Mouse (Mus musculus) limb, embryonic 12.5 days (tissue): ENCODE results near the gene Wfdc6b. TPM values are rescaled to one million over a fixed set of nuclear protein-coding genes. Genes with fewer than 3 reads are reported as not detected.
"Not testable (repeated sequence)": the region's sequence is repeated elsewhere in the genome, so short reads cannot be mapped to it uniquely, and the experiment has no call there.

Experiments used
- ATAC-seq: fragments of 200-750 bp; cut with Nextera tagmentation; 2 replicates; pipeline ENCODE4 v1.8.0; 2017; ENCODE audit warnings: low read depth, moderate TSS enrichment; ENCODE audit not compliant: insufficient number of reproducible peaks, insufficient read depth, low FRiP score, low TSS enrichment
- H3K27ac ChIP-seq: fragments of 300-500 bp; sonication (generic); 2 replicates; pipeline ENCODE4 v1.5.1; 2016; ENCODE audit warnings: mild to moderate bottlenecking, moderate library complexity
- H3K27me3 ChIP-seq: fragments of 300-500 bp; sonication (generic); 2 replicates; pipeline ENCODE4 v1.6.1; 2016; ENCODE audit warnings: mild to moderate bottlenecking, moderate library complexity
- H3K36me3 ChIP-seq: fragments of 300-500 bp; sonication (generic); 2 replicates; pipeline ENCODE4 v1.6.1; 2016; ENCODE audit warnings: mild to moderate bottlenecking, moderate library complexity
- H3K4me1 ChIP-seq: fragments of 300-500 bp; sonication (generic); replicated peaks from 2 replicates; pipeline ENCODE4 v1.6.1; 2016
- H3K4me2 ChIP-seq: fragments of 300-500 bp; sonication (generic); 2 replicates; pipeline ENCODE4 v1.6.1; 2016; ENCODE audit warnings: mild to moderate bottlenecking, moderate library complexity
- H3K4me3 ChIP-seq: fragments of 300-500 bp; sonication (generic); replicated peaks from 2 replicates; pipeline ENCODE4 v1.5.1; 2016; ENCODE audit warnings: mild to moderate bottlenecking
- H3K9ac ChIP-seq: fragments of 300-500 bp; sonication (generic); replicated peaks from 2 replicates; pipeline ENCODE4 v1.6.1; 2016; ENCODE audit warnings: mild to moderate bottlenecking, moderate library complexity
- H3K9me3 ChIP-seq: fragments of 300-500 bp; sonication (generic); 2 replicates; pipeline ENCODE4 v1.6.1; 2016; ENCODE audit warnings: mild to moderate bottlenecking, moderate library complexity
- WGBS: fragments of 180-500 bp; shearing (Covaris S2); methylation state at CpG from one replicate; pipeline ENCODE4 v1.1.7; 2016; 5-methylcytosine and 5-hydroxymethylcytosine counted together
- polyA plus RNA-seq: library from polyadenylated mRNA; unstranded; fragments of >200 nt; fragmentation: Nextera tagmentation; extraction: Ambion mirVana; gene quantifications from 2 replicates; pipeline ENCODE4 v1.2.1, GENCODE M21; 2016

Gene Wfdc6b
- polyA plus RNA-seq = not detected in 2 replicates

GRCm38 (mm10) chr2:164613471-164613870 is at the start of gene Wfdc6b, which contains the start of gene Wfdc8:
Wfdc6b (plus strand) TSS chr2:164613522.
Wfdc8 (minus strand) TSS chr2:164613626.
- not testable (repeated sequence) for ATAC-seq, H3K9ac ChIP-seq, H3K4me2 ChIP-seq, H3K4me3 ChIP-seq, H3K9me3 ChIP-seq, H3K27me3 ChIP-seq, H3K27ac ChIP-seq, H3K36me3 ChIP-seq, H3K4me1 ChIP-seq
- WGBS = 55% methylated on average over 8 of the region's 8 CpGs

- H3K27me3 ChIP-seq = peaks cover 11% of the 10 kb centered on the region; the same call in 1 of the 2 replicates
- peaks cover 23% of the 10 kb centered on the region for H3K4me1 ChIP-seq
- 0 out of 2 replicates have a peak, but pooled peaks cover 3% of the 10 kb centered on the region for H3K9me3 ChIP-seq
- 75% methylated on average over 5 of the region's 5 CpGs for WGBS
- no peak overlapping the region for H3K27ac ChIP-seq
- ATAC-seq = no peak
- peaks cover 8% of the 10 kb centered on the region; the same call in 1 of the 2 replicates for H3K36me3 ChIP-seq
- no peak overlapping the region for H3K4me3 ChIP-seq
- H3K9ac ChIP-seq = no peak overlapping the region
- peak overlapping the region; percentile 86 for H3K4me2 ChIP-seq
These were observed 49.0 kb upstream of the Wfdc6b start for GRCm38 (mm10) chr2:164564346-164564745.

GRCm38 (mm10) chr2:164566997-164567396 is 46.3 kb upstream of the Wfdc6b start:
- Histone ChIP-seq H3K36me3 (peaks cover 8% of the 10 kb centered on the region; the same call in 1 of the 2 replicates), H3K9ac (no peak overlapping the region), H3K27ac (no peak overlapping the region), H3K4me3 (no peak overlapping the region), H3K9me3 (0 out of 2 replicates have a peak, but pooled peaks cover 3% of the 10 kb centered on the region), H3K4me2 (no peak overlapping the region), H3K27me3 (peaks cover 7% of the 10 kb centered on the region; the same call in 1 of the 2 replicates), H3K4me1 (peaks cover 23% of the 10 kb centered on the region)
- no peak for ATAC-seq
- 81% methylated on average over 2 of the region's 2 CpGs for WGBS

- Histone ChIP-seq H3K27ac (no peak overlapping the region), H3K4me3 (no peak overlapping the region), H3K9ac (no peak overlapping the region), H3K36me3 (peaks cover 8% of the 10 kb centered on the region; the same call in 1 of the 2 replicates), H3K9me3 (0 out of 2 replicates have a peak, but pooled peaks cover 3% of the 10 kb centered on the region), H3K4me2 (no peak overlapping the region), H3K27me3 (peaks cover 3% of the 10 kb centered on the region; the same call in 1 of the 2 replicates), H3K4me1 (peaks cover 18% of the 10 kb centered on the region)
- 91% methylated on average over 5 of the region's 5 CpGs for WGBS
- no peak for ATAC-seq
These were observed 45.9 kb upstream of the Wfdc6b start for GRCm38 (mm10) chr2:164567460-164567859.

GRCm38 (mm10) chr2:164573359-164573758 is 40.0 kb upstream of the Wfdc6b start, which contains the start of gene Spint3:
Spint3 (minus strand) TSS chr2:164573459.
- H3K9ac ChIP-seq, ATAC-seq, H3K36me3 ChIP-seq, H3K4me3 ChIP-seq, H3K4me1 ChIP-seq, H3K27me3 ChIP-seq, H3K27ac ChIP-seq, H3K4me2 ChIP-seq, H3K9me3 ChIP-seq: not testable (repeated sequence)
- WGBS = 79% methylated on average over 6 of the region's 6 CpGs

GRCm38 (mm10) chr2:164585025-164585725 is 28.1 kb upstream of the Wfdc6b start, which contains the start of gene Wfdc6a:
Wfdc6a (minus strand) TSS chr2:164585447.
- ATAC-seq, H3K27ac ChIP-seq, H3K9ac ChIP-seq, H3K4me3 ChIP-seq, H3K4me1 ChIP-seq, H3K4me2 ChIP-seq, H3K27me3 ChIP-seq, H3K36me3 ChIP-seq, H3K9me3 ChIP-seq: not testable (repeated sequence)
- WGBS = 69% methylated on average over 13 of the region's 13 CpGs

- Histone ChIP-seq H3K4me2 (no peak overlapping the region), H3K27me3 (no peaks in the 10 kb centered on the region), H3K36me3 (no peaks in the 10 kb centered on the region), H3K27ac (no peak overlapping the region), H3K9me3 (no peaks in the 10 kb centered on the region), H3K9ac (no peak overlapping the region), H3K4me3 (no peak overlapping the region), H3K4me1 (no peaks in the 10 kb centered on the region)
- WGBS = 8% methylated on average over 4 of the region's 4 CpGs
- ATAC-seq = no peak
These were observed 21.3 kb upstream of the Wfdc6b start for GRCm38 (mm10) chr2:164592014-164592413.

- H3K4me3 ChIP-seq = no peak within 1 kb of the TSS
- H3K9me3 ChIP-seq = no peaks in the 10 kb centered on the region
- WGBS = 80% methylated on average over 4 of the region's 4 CpGs
- H3K4me2 ChIP-seq = no peak within 1 kb of the TSS
- H3K36me3 ChIP-seq = no peaks in the 10 kb centered on the region
- ATAC-seq = no peak
- H3K9ac ChIP-seq = no peak within 1 kb of the TSS
- no peaks in the 10 kb centered on the region; the same call in 1 of the 2 replicates for H3K27me3 ChIP-seq
- no peak within 1 kb of the TSS for H3K27ac ChIP-seq
- H3K4me1 ChIP-seq = no peaks in the 10 kb centered on the region
These were observed 19.8 kb upstream of the Wfdc6b start, which contains the start of gene Eppin for GRCm38 (mm10) chr2:164593494-164593893. Eppin (minus strand) TSS chr2:164593594.

- H3K4me3 ChIP-seq = no peak overlapping the region
- H3K36me3 ChIP-seq = no peaks in the 10 kb centered on the region
- H3K4me2 ChIP-seq = no peak overlapping the region
- ATAC-seq = no peak
- H3K27ac ChIP-seq = no peak overlapping the region
- WGBS = 65% methylated on average over 3 of the region's 3 CpGs
- no peak overlapping the region for H3K9ac ChIP-seq
- peaks cover 11% of the 10 kb centered on the region for H3K9me3 ChIP-seq
- no peaks in the 10 kb centered on the region for H3K4me1 ChIP-seq
- H3K27me3 ChIP-seq = no peaks in the 10 kb centered on the region; the same call in 1 of the 2 replicates
These were observed 13.1 kb upstream of the Wfdc6b start for GRCm38 (mm10) chr2:164600179-164600578.

GRCm38 (mm10) chr2:164603482-164603881 is 9.8 kb upstream of the Wfdc6b start:
- no peak for ATAC-seq

GRCm38 (mm10) chr2:164604411-164604810 is 8.9 kb upstream of the Wfdc6b start:
- no peak overlapping the region for H3K4me2 ChIP-seq
- no peak overlapping the region for H3K27ac ChIP-seq
- H3K4me1 ChIP-seq = no peaks in the 10 kb centered on the region
- H3K9me3 ChIP-seq = peaks cover 11% of the 10 kb centered on the region
- no peaks in the 10 kb centered on the region for H3K27me3 ChIP-seq
- 91% methylated on average over 8 of the region's 8 CpGs for WGBS
- H3K4me3 ChIP-seq = no peak overlapping the region
- no peaks in the 10 kb centered on the region for H3K36me3 ChIP-seq
- H3K9ac ChIP-seq = no peak overlapping the region
- no peak for ATAC-seq

More at GRCm38 (mm10) chr2:164603482-164603881, 9.8 kb upstream of the Wfdc6b start:
- Histone ChIP-seq H3K4me3 (no peak overlapping the region), H3K36me3 (no peaks in the 10 kb centered on the region), H3K9ac (no peak overlapping the region), H3K27me3 (no peaks in the 10 kb centered on the region), H3K27ac (no peak overlapping the region), H3K4me1 (no peaks in the 10 kb centered on the region), H3K9me3 (peaks cover 11% of the 10 kb centered on the region), H3K4me2 (no peak overlapping the region)
- 87% methylated on average over 3 of the region's 3 CpGs for WGBS
